Mouse (Mus musculus) CD8-positive naive resting alpha-beta T cell, adult 2 months (primary cell): ENCODE results near the gene Lst1.
A peak's percentile ranks its signal among the peaks of the same experiment; 100 is the strongest.

Source experiments
- DNase-seq, 2 experiments: peaks; one replicate each; pipeline ENCODE4 v3.0.0; 2022; ENCODE audit warnings: low read depth in 2 of 2, low spot score in 2 of 2

Lst1 gene

DNA sequence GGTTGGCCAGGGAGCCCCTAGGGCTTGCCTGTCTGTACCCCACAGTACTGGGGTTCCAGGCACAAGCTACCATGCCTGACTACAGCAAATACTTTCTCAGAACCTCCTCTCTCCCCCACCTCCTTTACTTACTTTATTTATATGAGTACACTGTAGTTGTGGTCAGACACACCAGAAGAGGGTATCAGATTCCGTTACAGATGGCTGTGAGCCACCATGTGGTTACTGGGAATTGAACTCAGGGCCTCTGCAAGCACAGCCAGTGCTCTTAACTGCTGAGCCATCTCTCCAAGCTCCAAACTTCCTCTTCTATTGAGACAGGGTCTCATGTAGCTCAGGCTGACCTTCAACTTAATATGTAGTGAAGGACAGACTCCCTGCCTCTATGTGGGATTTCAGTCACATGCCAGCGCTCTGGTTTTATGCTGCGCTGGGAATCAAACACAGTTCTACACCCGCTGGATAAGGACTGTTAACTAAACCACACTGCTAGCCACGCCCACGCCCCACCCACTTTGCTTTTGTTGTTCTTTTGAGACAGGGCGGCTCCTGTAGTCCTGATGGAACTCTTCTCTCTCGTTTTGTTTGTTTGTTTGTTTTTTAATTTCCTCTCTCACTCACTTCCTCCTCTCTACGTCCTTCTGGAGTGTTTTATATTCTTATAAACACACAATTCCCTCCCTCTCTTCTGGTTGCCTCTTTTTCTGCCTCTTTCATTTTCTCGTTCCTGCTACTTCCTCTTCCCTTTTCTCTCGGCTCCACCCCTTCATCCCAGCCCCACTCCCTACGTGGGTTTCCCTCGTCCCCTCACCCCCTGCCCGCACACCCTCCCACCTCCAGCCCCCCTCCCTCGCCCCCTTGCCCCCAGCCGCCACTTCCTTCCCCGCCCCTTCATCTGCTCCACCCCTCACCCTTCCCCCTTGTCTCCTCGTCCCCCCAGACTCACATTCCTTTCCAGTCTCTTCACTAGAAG is 2.3 kb downstream of the Lst1 start:
- peak; percentile 51 to 76 for DNase-seq

DNA sequence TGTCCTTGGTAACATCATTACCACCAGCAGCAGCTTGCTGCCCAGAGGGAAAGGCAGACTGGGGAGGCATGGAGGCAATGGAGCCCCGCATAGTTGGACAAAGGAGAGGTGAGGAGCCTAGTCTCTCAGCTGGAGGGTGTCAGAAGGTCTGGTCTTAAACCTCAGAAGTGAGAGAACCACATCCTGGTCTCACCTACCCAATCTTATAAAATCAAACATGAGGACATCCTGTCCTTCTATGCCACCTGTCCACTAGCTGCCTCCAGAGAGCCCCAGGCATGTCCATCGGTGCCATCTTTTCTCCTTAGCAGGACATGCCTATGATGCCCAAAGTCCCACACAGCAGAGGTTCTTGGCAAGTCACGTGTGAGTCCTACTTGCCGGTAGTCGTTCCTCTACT is 8.1 kb downstream of the Lst1 start:
- no peak for DNase-seq

DNA sequence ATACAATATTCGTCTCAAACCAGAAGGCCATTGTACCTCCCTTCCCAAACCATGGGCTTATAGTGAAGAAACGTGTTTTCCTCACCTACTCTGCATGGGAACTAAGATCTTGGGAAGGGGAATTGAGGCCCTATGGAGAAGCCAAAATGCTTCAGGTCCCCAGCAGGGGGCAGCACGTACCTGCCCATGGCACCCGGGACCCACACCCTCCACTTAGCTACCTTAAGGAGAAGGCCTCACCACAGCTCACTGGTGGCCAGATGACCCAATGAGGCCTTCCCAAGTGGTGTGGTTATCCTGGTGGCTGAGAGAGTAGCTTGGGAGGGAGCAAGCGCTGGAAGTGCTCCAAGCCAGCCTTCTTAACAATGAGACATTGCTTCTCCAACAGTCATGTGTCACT is 9.7 kb downstream of the Lst1 start:
- DNase-seq, result peak; percentile 72 to 81

DNA sequence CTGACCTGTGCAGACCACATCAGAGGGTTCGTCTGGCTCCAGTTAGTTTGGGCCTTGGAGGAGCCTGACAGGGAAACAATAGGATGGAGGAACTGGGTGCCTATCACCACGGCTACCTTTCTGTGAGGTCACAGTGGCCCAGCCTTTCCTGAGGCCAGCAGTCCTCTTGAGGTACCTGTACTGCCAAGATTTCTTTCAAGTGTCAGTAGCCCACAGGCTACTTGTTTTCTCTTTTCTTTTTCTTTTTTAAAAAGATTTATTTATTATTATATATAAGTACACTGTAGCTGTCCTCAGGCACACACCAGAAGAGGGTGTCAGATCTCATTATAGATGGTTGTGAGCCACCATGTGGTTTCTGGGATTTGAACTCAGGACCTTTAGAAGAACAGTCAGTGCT is 12.3 kb downstream of the Lst1 start, which contains the start of gene Aif1:
TSS of gene Aif1 (minus strand) at position 101 of the 400 bp plus-strand sequence.
- DNase-seq, result no peak

DNA sequence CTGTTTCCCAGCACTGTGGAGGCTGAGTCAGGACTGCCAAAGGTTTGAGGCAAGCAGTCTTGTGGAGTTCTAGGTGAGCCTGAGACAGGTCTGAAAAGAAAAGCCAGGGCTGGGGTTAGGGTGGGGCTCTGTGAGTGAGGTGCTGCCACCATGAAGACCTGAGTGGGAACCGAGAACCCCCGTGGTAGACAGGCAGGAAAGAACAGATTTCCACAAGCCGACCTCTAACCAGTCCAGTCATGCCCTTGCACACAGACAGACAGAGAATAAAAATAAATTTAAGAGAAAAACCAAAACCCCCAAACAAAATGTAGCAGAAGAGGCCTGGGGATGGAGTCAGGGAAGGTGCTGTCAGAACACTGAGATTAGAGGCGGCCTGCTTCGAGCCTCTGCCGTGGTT is 12.9 kb downstream of the Lst1 start:
- no peak for DNase-seq

DNA sequence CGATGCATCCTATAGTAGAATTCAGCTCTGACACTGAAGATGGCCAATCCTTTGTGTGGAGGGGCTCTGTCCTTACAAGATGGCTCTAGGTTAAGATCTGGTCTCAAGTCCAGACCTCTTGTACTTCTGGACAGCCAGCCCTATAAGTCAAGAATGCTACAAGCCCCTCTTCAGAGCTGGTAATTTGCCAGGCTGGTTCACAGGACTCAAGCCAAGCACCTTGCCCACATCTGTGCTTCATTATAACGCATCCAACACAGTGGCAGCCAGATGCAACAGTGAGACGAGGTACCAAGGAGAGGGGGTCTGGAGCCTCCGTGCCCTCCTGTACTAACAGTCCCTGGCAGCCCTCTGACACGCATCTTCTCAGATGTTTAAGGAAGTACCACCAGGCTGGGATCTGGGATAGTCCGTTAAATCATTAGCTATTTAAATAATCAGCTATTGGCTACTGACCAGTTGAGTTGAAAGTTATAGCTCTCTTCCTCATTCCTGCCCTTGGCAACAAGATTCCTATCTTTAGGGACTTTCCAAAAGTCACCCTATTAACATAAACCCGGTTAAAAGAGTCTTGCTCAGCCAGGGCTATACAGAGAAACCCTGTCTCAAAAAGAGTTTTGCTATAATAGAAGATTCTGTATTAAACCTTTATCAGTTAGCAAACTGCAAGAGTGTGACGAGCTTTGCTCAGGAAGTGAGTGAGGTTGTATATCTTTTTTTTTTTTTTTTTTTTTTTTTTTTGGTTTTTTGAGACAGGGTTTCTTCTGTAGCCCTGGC is 13.8 kb downstream of the Lst1 start:
- no peak for DNase-seq

DNA sequence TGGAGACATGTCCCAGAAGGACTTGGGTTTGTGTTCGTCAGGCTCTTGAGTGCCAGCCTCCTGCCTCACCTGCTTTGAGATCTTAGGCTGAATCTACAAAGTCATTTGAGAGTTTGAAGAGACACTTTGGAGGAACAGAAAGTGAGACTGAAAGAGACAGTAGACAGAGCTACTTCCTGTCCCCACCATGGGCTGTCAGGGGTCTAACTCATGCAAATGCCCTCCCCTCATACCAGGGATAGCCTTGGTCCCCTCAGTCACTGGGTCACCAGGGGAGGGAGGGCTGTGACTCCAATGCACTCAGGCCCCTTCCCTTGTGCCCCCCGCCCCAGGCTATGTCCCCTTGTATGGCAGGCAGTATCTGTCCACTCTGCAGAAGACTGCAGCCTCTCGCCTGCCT is 14.9 kb downstream of the Lst1 start:
- DNase-seq, result no peak

DNA sequence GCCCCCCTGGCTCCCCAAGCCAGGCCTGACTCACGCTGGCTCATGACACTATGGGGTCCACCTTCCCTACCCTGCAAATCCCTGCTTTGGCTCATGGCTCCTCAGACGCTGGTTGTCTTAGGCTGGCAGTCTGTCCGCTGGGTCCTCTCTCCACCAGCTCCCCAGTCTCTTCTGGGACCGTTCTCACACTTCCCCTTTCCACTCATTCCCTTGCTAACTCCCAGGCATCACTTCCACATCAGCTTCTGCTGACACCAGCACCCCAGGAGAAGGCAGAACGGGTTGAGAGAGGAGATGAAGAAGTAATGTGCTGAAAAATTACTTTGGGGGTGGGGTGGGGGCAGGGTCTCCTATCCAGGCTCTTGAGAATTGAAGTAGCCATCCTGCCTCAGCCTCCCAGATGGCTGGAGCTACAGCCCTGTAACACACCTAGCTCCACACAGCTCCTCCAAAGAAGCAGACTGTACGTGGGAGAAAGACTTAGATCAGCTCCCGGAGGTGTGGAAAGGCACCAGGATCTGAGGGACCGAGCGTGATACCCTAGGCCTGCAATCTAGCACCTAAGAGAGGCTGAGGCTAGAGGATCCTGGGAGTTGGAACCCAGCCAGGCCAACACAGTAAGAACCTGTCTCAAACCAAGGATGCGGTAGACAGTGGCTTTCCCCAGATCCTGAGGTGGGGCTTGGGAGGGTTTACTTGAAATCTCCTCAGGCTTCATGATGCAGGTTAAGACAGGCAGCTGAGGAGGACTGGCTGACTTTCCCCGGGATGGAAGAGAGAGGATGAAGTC is 15.6 kb downstream of the Lst1 start:
- no peak for DNase-seq

DNA sequence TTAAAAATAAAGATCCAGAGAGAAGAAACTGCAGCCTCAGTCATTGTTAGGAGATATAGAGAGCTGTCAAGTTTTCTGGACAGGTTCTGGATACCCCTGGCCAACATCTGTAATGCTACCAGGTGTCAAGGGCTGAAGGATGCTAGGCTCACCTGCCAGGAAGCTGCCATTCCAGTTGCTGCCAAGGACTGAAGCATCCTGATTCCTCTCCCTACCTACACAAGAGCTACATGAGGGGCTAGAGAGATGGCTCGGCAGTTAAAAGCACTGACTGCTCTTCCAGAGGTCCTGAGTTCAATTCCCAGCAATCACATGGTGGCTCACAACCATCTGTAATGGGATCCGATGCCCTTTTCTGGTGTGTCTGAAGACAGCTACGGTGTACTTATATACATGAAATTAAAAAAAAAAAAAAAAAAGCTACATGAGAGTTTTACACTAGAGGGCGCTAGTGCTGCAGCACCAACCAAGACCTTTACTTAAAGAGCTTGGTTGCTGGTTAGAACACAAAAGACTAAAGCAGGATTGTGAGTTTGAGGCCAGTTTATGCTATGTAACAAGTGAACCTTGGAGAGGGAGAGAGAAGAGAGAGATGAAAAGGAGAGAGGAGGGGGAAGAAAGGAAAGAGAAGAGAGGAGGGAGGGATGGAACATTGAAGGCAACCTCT is 19.6 kb downstream of the Lst1 start:
- DNase-seq, result peak; percentile 33 to 49

DNA sequence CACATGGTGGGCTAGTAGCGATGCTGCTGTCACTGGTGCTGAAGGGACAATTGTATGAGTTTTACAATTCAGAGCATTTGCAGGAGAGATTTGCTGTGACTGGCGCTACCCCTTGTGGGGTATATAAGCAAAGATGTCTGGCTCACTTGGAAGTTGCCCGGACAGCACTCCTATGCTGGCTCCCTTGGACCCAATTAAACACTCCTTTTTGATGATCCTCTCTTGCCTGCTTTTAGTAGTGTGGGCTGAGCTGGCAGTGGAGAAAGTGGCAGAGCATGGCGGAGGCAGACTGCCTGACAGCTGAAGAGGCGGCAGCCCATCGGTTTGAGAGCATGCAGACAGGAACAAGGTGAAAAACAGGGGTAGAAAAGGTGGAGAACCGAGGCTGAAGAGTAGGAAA is 20.4 kb downstream of the Lst1 start:
- DNase-seq, result no peak

DNA sequence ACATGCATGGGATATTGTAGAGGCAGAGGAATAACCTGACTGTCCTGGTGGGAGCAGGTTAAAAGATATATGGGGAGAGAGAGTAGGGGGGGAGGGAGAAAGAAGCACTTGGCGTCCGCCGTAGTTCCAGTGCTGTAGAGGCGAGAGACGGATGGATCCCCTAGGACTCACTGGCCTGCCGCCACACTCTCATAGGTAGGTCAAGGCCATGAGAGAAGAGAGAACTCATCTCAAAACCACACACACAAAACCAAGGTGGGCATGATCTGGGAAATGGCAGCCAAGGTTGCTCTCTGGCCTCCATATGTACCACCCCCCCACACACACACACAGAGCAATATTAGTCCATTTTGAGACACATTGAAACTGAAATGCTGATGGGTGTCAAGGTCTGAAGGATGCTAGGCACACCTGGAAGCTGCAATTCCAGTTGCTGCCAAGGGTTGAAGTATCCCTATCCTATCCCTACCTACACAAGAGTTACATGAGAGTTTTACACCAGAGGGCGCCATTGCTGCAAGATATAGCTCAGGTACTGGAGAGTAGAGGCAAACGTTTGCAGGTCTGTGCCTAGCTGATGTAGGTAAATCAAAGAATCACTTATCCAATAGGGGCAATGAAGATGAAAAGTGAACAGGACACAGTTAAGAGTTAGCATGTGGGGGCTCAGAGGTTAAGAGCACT is 21.7 kb downstream of the Lst1 start:
- peak; percentile 65 to 81 for DNase-seq

DNA sequence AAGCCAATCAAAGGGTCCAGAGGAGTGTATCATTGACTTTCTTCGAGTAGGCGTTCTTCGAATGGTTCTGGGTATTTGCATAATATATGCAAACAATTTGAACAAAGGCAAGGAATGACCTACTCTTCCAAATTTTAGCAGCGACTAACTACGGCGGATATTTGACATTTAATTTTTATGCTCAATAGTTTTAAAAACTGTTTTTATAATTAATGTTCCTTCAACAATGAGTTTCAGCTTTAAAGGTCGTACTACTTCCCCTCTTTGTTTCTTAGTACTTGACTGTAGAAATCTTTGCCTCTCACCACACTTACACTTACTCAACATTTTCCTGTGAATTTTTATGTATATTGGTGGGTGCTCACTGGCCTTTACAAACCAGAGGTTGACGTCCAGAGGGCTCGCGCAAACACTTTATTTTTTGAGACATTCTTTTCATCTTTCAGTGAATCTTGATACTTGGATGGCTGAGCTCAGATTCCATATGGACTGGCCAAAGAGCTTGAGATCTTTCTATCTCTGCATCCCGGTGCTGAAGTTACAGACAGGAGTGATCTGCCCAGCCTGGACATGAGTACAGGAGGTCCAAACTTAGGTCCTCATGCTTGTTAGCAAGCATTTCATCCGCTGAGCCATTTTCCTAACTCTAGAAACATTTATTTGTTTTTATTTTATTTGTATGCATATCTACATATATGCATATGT is 22.6 kb downstream of the Lst1 start:
- no peak for DNase-seq

DNA sequence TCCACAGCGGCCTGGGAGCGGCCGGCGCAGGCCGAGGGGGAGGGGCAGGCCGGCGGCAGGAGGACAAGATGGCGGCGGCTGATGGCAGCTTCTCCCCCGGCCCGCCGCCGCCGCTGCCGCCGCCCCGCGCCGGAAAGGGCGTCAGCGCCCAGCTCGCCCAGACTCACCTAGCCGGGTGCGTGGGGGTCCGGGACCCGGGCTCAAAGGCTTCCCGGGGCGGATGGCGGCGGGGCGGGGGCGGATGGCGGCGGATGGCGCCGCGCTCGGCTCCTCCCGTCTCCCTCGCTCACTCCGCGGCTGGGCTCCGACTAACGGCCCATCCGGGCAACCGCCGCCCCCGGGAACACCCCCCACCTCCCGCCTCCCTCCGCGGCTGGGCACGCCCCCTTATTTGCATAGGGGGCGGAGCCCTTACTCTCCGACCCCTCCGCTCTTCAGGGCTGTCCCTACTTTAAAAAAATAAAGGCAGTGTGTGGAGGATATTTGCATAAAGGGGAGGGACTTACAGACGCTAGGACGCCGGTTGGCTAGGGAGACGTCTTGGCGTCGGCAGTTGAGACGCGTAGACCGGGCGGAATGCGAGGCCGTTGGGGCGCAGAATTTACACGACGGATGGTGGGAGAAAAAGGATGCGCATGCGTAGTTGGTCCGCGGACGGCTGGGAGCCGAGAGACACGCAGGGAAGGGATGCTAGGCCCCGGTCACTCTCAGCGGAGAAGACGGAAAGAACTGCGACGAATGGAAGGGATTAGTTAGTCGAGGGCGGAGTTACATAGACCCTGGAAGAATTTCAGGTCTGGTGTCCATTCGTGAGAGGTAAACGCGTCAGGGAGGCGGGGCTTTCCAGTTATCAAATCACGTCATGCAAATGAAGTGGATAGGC is 23.4 kb downstream of the Lst1 start, which contains the start of gene Prrc2a:
TSS of gene Prrc2a (minus strand) at position 330 of the 883 bp plus-strand sequence.
- DNase-seq, result peak; percentile 95

DNA sequence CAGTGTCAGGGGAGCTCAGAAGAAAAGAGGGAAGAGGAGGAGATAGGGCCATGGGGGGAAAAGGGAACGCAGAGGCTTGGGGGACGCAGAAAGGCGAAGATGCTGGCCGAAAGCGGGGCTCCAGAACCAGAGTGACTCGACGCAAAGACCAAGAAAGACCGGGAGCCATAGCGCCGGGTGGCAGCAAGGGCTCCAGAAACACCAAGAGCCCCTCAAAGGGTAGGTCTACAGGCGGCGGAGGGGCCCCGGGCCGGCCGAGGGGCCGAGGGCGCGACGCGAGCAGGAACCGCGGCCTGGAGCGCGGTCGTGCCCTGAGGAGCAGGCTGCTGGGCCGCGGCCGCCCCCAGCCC is 24.0 kb downstream of the Lst1 start:
- DNase-seq, result no peak

DNA sequence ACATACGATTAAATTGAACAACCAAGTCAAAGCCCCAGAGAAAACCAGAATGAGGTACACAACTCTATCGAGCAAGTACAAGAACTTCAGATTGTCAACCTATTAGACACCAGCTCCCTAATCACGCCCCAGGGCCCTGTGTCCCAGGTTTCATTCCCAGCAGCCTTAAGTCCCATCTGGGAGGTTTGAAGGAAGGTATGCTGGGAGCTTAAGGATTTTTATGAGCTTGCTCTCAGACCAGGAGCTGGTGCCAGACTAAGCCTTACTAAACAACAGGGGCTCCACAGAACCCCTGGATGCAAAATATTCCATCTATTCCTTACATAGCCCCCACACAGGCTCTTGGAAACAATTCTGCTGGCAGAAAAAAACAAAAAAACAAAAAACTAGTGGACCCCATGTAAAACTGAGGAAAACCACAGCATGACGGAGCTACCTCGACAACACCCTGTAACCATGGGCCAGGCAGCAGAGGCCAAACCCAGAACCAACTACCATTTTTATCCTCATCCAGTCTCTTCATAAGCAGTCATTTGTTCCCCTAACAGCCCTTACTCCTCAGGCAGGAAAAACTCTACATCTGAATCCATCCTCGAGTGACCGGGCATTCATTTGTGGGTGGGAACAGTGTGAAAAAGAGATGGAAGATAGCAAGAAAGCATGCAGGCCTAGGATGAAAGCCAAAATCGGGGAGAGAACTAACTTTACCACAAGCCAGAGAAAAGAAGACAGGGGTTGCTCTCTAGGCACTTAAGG is 24.7 kb downstream of the Lst1 start:
- no peak for DNase-seq

DNA sequence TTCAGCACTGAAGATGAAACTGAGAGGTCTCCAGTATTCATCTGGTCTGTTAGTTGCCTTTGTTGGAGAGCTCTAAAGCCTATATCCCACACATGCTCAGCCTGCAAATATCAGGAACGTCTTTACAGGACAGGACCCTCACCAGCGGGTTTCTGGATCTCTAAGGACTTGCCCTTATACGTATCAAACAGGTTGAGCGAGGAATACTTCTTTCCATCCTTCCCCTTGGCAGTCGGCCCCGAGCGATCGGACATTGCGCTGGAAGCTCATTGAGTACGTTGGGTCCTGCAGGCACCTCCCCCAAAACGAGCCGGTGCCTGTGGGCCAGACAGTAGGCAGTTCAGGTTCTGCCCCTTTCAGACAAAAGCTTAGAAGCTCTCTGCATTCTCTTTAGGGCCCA is 25.5 kb downstream of the Lst1 start:
- no peak for DNase-seq

DNA sequence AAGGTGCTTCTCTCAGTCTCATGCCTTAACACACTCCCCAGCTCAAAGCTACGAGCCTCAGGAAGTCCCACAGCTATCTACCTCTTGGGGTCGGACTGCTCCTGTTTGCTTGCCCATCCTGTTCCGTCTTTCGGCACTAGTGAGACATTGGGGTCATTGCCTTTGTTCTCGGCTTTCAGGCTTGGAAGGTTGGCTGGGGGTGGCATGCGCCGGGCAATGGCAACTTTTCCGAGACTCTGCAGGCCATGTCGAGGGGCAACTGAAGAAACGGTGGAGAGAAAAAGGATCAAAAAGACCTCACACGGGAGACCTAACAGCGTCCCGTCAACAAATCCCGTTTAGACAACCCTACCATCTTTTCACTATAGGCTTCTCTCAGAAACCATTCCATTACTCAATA is 26.1 kb downstream of the Lst1 start:
- no peak for DNase-seq

DNA sequence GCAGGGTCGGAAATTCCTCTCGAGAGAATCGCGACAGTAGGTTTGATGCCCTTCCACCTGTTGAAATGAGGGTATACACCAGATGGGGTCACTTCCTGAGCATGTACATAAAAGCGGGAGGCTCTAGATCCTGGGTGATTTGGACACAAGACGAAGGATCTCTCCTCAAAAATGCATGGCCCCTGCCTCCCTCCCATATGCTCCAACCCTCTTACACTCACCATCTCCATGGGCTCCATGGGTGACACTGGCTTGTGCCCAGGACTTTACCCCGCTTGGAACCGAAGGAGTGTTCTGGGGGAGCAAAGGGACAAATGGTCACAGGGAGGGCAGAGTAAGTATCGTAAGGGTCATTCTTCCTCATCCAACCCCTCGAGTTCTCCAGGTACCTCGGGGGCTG is 26.8 kb downstream of the Lst1 start:
- DNase-seq, result no peak
